Mouse (Mus musculus) macrophage (primary cell): ENCODE measurements around the gene Rnf138rt1. TPM values are rescaled to one million over a fixed set of nuclear protein-coding genes. Genes with fewer than 3 reads are reported as not detected.
A peak's percentile ranks its signal among the peaks of the same experiment; 100 is the strongest.

ENCODE experiments used
- H3K27ac ChIP-seq: fragments of 350-480 bp; formaldehyde crosslinking; 2 replicates; pipeline ENCODE4 v1.9.0; 2021
- H3K36me3 ChIP-seq: fragments of 350-480 bp; formaldehyde crosslinking; 2 replicates; pipeline ENCODE4 v1.9.0; 2021; ENCODE audit errors: inconsistent target
- H3K4me3 ChIP-seq: fragments of 350-480 bp; formaldehyde crosslinking; 2 replicates; pipeline ENCODE4 v1.9.0; 2021; ENCODE audit errors: inconsistent target
- H3K79me2 ChIP-seq: fragments of 350-480 bp; formaldehyde crosslinking; 2 replicates; pipeline ENCODE4 v1.9.0; 2021; ENCODE audit errors: inconsistent target
- WGBS: methylation state at CpG from one replicate; pipeline ENCODE4 v1.1.7; 2026; ENCODE audit warnings: inconsistent platforms; ENCODE audit not compliant: missing documents; 5-methylcytosine and 5-hydroxymethylcytosine counted together
- polyA plus RNA-seq: library from polyadenylated mRNA; stranded (reverse); fragments of 250-400 nt; gene quantifications from 3 replicates; pipeline ENCODE4 v1.2.4, GENCODE M21; 2018; ENCODE audit warnings: inconsistent platforms
- total RNA-seq, 78 experiments: library from RNA; depleted of rRNA; stranded (reverse); fragments of 250-400 nt; gene quantifications; 1 replicate in 9 of 78; 2 replicates in 24 of 78; 3 replicates in 43 of 78; 4 replicates in 2 of 78; pipeline ENCODE4 v1.2.4; 2018; ENCODE audit warnings: inconsistent platforms in 56 of 78

The Rnf138rt1 gene
- total RNA-seq (2018; cell fraction: chromatin; rRNA removed) = 1 to 10 TPM in 4 of 26 experiments, under 1 TPM in 2, not detected in 20; 0.52 to 2.0 (median 1.0) TPM
- total RNA-seq (2018; cell fraction: cytosol; rRNA removed) = not detected
- under 1 TPM in 4 of 26 experiments, not detected in 22; 0.54 to 0.93 (median 0.69) TPM for total RNA-seq (2018; cell fraction: nucleus; rRNA removed)
- not detected in 3 replicates for polyA plus RNA-seq

DNA sequence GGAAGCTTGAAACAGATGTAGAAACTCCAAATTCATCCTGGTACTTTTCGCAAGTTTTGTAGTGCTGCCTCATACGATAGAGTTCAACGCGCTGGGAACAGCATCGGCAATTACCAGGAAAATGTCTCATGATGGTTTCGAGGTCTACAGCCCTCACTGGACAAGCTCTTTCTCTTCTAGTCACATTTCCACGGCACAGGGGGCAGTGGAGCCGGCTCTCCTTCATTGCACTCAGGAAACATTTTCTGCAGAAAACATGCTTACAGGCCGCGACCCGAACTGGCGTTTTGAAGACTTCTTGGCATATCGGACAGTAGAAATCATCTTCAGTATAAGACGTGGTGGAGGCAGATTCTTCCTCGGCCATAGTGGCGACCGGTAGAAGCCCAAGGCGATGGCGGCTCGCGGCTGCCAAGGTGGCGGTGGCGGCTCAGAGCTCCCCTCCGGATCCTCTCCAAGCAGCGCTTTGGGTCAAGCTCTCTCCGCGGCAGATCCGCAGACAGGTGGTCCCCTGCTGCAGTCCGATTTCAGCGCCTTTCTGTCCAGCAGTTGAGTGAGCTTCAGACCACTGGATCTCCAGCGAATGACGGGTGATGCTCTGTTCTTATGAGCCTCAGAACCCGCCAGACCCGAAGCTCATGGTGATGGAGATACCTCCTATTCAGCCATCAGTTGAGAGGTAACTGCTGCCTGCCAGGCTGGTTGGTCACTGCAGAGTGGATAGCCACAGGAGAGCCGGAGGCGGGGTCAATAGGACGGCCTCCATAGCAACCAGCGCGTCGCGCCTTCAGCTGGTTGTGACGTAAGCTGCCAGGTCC, at the start of gene Rnf138rt1:
Gene Rnf138rt1 (minus strand): TSS at position 713 of the 818 bp plus-strand sequence.
- WGBS = 26% methylated on average over 42 of the region's 42 CpGs
- H3K4me3 ChIP-seq = 0 out of 2 replicates have a peak within 1 kb of the TSS, but pooled peaks have one; percentile 5
- H3K27ac ChIP-seq = no peak within 1 kb of the TSS
- no peaks in the 10 kb centered on the region for H3K79me2 ChIP-seq
- no peaks in the 10 kb centered on the region for H3K36me3 ChIP-seq

DNA sequence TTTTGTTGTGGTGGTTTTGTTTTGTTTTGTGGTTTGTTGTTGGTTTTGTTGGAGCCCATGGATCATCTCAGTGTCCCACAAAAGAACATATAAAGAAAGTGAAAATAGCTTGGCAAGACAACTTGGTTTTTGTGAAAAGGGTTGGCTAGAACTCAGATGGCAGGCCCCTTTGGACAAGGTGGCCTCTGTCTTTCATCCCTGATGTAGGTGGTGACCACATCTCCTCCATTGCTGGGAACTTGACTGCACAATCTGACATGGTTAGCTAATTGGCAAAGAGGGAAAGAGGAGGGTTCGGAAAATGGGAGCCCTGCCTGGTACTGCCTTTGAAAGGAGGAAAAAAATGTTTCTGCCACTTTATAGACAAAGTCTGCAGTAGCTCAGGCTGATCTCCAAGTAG, 46.1 kb upstream of the Rnf138rt1 start:
- 86% methylated on average over 1 of the region's 1 CpGs for WGBS
- Histone ChIP-seq H3K36me3 (no peaks in the 10 kb centered on the region), H3K79me2 (no peaks in the 10 kb centered on the region), H3K4me3 (no peak overlapping the region), H3K27ac (no peak overlapping the region)

DNA sequence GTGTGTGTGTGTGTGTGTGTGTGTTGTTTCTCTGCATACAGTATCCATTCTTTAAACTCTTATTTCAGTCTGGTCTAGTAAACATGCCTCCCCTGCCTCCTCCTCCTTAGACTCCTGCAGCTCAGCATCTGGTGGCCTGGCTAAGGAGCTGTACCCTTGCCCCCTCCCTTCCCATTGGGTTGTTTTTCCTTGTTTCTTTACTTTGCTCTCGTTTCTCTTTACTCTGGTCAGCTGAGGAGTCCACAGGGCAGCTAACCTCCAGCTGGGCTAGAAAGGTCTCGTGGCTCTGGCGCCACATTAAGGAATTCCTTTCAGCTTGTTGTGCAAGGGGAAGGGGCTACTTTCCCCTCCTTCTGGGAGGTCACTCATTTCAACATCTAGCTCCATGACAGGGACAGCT, 5.2 kb upstream of the Rnf138rt1 start:
- no peak overlapping the region for H3K27ac ChIP-seq
- H3K79me2 ChIP-seq = no peaks in the 10 kb centered on the region
- no peaks in the 10 kb centered on the region for H3K36me3 ChIP-seq
- H3K4me3 ChIP-seq = no peak overlapping the region
- WGBS = 53% methylated on average over 3 of the region's 3 CpGs

DNA sequence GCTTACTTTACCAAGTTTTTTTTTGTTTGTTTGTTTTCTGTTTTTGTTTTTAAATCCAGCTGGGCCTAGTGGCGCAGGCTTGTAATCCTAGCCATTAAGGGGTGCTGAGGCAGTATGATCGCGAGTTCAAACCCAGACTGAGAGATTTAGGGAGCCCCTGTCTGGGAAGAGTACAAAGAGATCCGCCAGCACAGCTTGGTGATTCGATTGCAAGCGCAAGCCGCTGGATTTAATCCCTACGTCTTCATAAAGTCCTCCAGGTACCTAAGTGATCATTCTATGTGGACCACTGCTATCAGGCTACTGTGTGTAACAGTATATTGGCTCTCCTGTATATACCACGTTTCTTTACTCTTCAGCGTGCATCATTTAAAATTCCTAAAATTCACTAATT, 303 bp upstream of the Rnf138rt1 start:
- no peak overlapping the region for H3K27ac ChIP-seq
- H3K4me3 ChIP-seq = 0 out of 2 replicates have a peak overlapping the region, but pooled peaks have one; percentile 5
- no peaks in the 10 kb centered on the region for H3K36me3 ChIP-seq
- WGBS = 52% methylated on average over 10 of the region's 10 CpGs
- H3K79me2 ChIP-seq = no peaks in the 10 kb centered on the region

DNA sequence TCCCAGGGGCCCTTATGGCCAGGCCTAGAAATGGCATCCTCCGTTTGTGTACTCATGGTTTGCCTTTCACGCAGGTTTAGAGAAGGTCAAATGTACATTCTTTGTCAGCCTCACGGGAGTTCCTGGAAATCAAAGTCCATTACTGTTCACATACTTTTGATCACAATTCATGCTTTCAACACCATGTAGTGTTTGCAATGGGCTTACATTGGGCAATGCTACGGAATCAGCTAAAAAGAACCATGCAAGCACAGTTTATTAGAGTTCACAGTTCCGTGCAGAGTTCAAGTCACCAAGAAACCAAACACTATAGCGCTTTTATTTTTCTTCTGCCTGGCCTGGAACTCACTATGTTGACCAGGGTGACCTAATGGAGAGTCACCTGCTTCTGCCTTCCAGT, 15.1 kb downstream of the Rnf138rt1 start:
- Histone ChIP-seq H3K36me3 (no peaks in the 10 kb centered on the region), H3K4me3 (no peak overlapping the region), H3K79me2 (no peaks in the 10 kb centered on the region), H3K27ac (no peak overlapping the region)
- 94% methylated on average over 6 of the region's 6 CpGs for WGBS

DNA sequence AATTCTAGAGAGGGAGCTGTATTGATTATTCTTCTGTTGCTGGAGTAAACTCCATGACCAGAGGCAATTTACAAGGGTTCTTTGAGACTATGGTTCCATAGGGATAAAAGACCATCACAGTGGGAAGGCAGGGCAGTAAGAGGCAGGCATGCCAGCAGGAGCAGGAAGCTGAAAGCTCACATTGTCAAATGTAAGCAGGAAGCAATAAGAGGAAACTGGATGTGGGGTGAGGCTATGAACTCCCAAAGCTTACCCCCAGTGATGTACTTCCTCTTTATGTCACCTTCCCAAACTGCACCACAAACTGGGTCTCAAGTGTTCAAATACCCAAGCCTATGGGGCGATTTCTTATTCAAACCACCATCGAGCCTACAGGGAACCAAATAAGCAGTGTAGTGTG, 17.2 kb downstream of the Rnf138rt1 start:
- H3K79me2 ChIP-seq = no peaks in the 10 kb centered on the region
- no peak overlapping the region for H3K4me3 ChIP-seq
- peak overlapping the region; percentile 15; the same call in 1 of the 2 replicates for H3K27ac ChIP-seq
- WGBS = 50% methylated on average over 2 of the region's 2 CpGs
- H3K36me3 ChIP-seq = no peaks in the 10 kb centered on the region

DNA sequence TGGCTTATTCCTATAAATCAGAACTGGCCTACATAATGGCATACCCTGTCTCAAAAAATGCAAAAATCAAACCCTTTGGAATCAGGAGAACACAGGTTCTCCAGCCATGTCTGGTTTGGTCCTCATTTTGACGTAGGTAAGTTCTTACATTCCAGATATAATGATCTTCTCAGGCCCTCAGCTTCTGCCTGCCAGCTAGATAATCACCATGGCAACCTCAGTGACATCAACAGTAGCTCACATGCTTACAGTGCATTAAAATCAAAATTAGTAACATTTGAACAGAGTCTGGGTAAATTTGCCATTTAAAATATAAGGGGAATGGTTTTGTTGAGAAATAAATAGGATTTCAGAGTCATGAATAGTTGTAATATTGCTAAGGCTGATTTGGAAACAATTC, 22.2 kb downstream of the Rnf138rt1 start:
- Histone ChIP-seq H3K79me2 (no peaks in the 10 kb centered on the region), H3K27ac (no peak overlapping the region), H3K36me3 (no peaks in the 10 kb centered on the region), H3K4me3 (no peak overlapping the region)
- 62% methylated on average over 1 of the region's 1 CpGs for WGBS

DNA sequence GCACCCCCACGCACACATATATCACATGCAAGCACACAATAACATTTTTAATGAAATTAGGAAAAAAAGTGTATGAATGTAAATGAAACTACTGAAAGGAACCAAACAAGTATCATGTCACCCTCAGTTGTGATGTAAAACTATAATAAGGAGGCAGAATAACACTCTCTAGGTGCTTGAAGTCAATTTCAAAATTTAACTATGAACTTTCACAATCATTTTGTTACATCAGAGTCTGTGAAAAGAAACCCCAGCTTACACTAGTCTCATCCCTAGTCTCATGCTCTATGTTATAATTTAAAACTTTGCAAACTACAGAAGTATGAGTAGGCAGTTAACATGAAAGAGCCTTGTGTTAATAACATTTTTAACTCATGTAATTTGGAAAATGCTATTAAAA, 27.0 kb downstream of the Rnf138rt1 start:
- no peak overlapping the region for H3K27ac ChIP-seq
- no peaks in the 10 kb centered on the region for H3K36me3 ChIP-seq
- no CpG with 5 or more reads among the region's 1 CpGs for WGBS
- no peak overlapping the region for H3K4me3 ChIP-seq
- no peaks in the 10 kb centered on the region for H3K79me2 ChIP-seq

DNA sequence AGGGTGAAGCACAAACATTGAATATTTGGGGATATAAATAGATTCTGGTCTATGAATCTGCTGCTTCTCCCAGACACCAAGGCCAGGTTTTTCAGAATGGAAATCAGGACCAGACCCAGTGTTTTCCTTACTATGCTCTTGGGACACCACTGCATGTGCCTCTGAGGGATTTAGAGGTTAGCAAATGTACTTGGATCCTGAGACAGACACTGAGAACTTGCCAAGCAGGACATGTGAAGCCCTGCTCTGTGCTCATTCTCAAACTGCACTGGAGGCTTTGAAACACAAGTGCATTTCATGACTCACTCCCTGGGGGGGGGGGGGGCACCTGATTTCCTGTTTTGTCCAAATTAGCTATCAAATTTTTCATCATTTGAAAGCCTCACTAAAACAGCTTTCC, 37.5 kb downstream of the Rnf138rt1 start:
- H3K36me3 ChIP-seq = no peaks in the 10 kb centered on the region
- H3K27ac ChIP-seq = no peak overlapping the region
- H3K4me3 ChIP-seq = no peak overlapping the region
- no peaks in the 10 kb centered on the region for H3K79me2 ChIP-seq

DNA sequence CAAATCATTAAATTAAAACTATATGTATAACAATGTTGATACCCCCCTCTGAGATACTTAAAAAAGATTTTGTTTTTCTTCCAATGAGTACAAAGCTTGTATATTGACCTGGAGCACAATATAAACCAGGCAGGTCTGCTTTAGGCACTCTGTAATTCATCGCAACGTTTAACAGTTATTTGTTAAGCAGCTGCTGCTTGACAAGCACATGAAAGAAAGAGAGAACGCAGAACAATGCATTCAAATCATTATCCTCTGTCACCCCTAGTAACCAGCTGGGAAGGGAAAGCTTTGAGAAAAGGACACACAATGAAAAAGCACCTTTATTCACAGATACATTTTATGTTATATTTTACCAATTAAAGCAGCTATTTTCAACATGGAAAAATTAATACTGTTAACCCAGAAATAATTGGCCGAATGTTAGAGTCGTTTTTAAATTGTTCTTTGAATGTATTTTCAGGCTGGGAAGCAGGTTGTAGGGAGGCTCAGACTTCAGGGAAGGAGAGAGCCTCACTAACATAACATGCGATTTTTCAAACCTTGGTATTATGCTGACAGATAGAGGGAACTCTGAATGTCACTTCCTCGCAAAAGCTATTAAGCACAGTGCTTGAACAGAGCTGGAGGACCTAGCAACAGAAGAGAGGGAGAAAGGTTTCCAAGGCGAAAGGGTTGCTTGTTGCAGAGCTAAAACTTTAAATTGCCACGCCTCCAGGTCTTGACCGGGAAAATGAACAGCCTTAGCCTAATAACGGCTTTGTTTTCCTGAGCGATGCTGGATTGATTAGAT, 38.1 kb downstream of the Rnf138rt1 start:
- WGBS = 83% methylated on average over 11 of the region's 12 CpGs
- Histone ChIP-seq H3K79me2 (no peaks in the 10 kb centered on the region), H3K4me3 (no peak overlapping the region), H3K36me3 (no peaks in the 10 kb centered on the region), H3K27ac (no peak overlapping the region)

DNA sequence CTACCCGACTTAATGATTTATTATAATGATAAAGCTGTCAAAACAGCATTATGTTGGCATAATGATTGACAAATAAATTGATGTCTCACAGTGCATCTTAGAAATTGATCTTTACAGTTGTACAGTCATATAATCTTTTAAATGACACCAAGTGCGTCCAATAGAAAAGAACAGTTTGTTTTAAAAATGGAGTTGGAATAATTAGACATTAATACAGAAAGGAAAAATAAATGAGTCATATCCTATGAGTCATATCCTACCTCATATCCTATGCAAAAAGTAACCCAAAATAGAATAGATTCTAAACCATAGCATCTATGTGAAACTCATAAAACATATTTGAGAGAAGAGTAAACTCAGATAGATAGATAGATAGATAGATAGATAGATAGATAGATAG, 40.5 kb downstream of the Rnf138rt1 start:
- 89% methylated on average over 2 of the region's 2 CpGs for WGBS
- Histone ChIP-seq H3K4me3 (no peak overlapping the region), H3K79me2 (no peaks in the 10 kb centered on the region), H3K27ac (no peak overlapping the region), H3K36me3 (no peaks in the 10 kb centered on the region)

Other genes with a start within 250 kb of the Rnf138rt1 start
- gene Grpr, start 211.7 kb downstream of the Rnf138rt1 start, polyA plus RNA-seq = not detected in 3 replicates
- 95.1 to 153 TPM (median 101 TPM) in 3 replicates for gene Ap1s2, start 147.7 kb upstream of the Rnf138rt1 start, polyA plus RNA-seq
- 19.2 to 59.9 TPM (median 23.2 TPM) in 3 replicates for gene Zrsr2, start 197.3 kb upstream of the Rnf138rt1 start, polyA plus RNA-seq